In genomic region chr2:127311193-127311592, GRCm38 (mm10) we compare ENCODE assay signal across 26 mouse cellular contexts. TPM values are rescaled to one million over a fixed set of nuclear protein-coding genes. Genes with fewer than 3 reads are reported as not detected.
"Had no signal": no experiment of that assay in that cellular context is flagged by ENCODE, and none has a peak within 500 bp of the region (broad histone marks: within the 10 kb centered on the region; RNA-seq: fewer than 3 reads in every experiment).

No protein-coding gene starts in this region.

- H3K9ac ChIP-seq: intestine, embryonic 15.5 days; kidney, embryonic 15.5 days; limb, embryonic 12.5 days; liver, embryonic 14.5 days; midbrain, embryonic 13.5 days; neural tube, embryonic 15.5 days; stomach, embryonic 15.5 days had no signal

- H3K27me3 ChIP-seq: intestine, embryonic 15.5 days; kidney, embryonic 15.5 days; limb, embryonic 12.5 days; midbrain, embryonic 13.5 days; neural tube, embryonic 15.5 days; stomach, embryonic 15.5 days had no signal

- H3K9me3 ChIP-seq: intestine, embryonic 15.5 days; limb, embryonic 12.5 days; neural tube, embryonic 15.5 days; stomach, embryonic 15.5 days had no signal

- H3K4me1 ChIP-seq: intestine, embryonic 15.5 days; limb, embryonic 12.5 days; midbrain, embryonic 13.5 days; neural tube, embryonic 15.5 days; stomach, embryonic 15.5 days had no signal

- ATAC-seq: intestine, embryonic 15.5 days; lung, postnatal 0 days; midbrain, embryonic 13.5 days had no signal

- H3K36me3 ChIP-seq: intestine, embryonic 15.5 days; kidney, embryonic 15.5 days; limb, embryonic 12.5 days; midbrain, embryonic 13.5 days; neural tube, embryonic 15.5 days; stomach, embryonic 15.5 days had no signal

- H3K4me3 ChIP-seq: intestine, embryonic 15.5 days; kidney, embryonic 15.5 days; limb, embryonic 12.5 days; midbrain, embryonic 13.5 days; neural tube, embryonic 15.5 days; stomach, embryonic 15.5 days had no signal

- H3K4me2 ChIP-seq: intestine, embryonic 15.5 days; kidney, embryonic 15.5 days; limb, embryonic 12.5 days; midbrain, embryonic 13.5 days; neural tube, embryonic 15.5 days; stomach, embryonic 15.5 days had no signal

- H3K27ac ChIP-seq: intestine, embryonic 15.5 days; kidney, embryonic 15.5 days; limb, embryonic 12.5 days; liver, embryonic 14.5 days; midbrain, embryonic 13.5 days; neural tube, embryonic 15.5 days; stomach, embryonic 15.5 days had no signal

- DNase-seq: kidney, adult 2 months; kidney, postnatal 14 days; layer of hippocampus, adult 9-11 months; layer of hippocampus, postnatal 36 days; lung, adult 2 months; lung, postnatal 36 days; right cerebral cortex, adult 18-20 months; right cerebral cortex, postnatal 25 days had no signal

RNA-seq across cellular contexts. Expression of gene Astl, which starts 27.2 kb away (rescaled TPM):
- total RNA-seq: layer of hippocampus, postnatal 36 days; left cerebral cortex, adult 8-10 months; left cerebral cortex, postnatal 36 days; liver, adult 2 months; midbrain, postnatal 0 days had no signal
- polyA plus RNA-seq: intestine, embryonic 15.5 days; kidney, adult 2 months; kidney, embryonic 15.5 days; large intestine, adult 2 months; limb, embryonic 12.5 days; liver, adult 2 months; liver, embryonic 14.5 days; lung, adult 2 months; lung, postnatal 0 days; midbrain, embryonic 13.5 days; midbrain, postnatal 0 days; neural tube, embryonic 11.5 days; neural tube, embryonic 15.5 days; small intestine, adult 2 months; stomach, embryonic 15.5 days; testis, adult 2 months; urinary bladder, adult 2 months had no signal

RNA-seq across cellular contexts. Expression of gene Adra2b, which starts 51.8 kb away (rescaled TPM):
- total RNA-seq: megakaryocyte progenitor cell, adult 5-6 weeks had no signal
